Mouse (Mus musculus): ENCODE results near the gene G3bp1.

Gene G3bp1

DNA sequence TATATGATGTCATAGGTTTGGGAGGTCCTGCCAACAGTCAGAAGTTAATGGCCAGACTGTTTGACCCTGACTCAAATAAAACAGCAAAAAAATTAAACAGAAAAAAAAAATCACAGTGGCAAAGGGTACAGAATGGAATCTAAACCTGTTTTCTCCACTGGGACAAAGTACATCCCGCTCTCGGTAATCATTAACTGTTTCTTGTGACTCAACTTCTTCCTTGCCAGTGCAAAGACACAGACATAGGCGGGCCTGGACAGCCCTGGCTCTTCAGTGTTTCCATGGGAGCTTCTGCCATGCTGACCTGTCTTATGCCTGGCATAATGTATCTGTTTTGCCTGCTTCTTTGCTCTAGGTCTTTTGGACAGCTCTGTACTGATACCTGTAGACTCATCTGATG lies 4.3 kb upstream of the G3bp1 start:
- DNase-seq = no peak

DNA sequence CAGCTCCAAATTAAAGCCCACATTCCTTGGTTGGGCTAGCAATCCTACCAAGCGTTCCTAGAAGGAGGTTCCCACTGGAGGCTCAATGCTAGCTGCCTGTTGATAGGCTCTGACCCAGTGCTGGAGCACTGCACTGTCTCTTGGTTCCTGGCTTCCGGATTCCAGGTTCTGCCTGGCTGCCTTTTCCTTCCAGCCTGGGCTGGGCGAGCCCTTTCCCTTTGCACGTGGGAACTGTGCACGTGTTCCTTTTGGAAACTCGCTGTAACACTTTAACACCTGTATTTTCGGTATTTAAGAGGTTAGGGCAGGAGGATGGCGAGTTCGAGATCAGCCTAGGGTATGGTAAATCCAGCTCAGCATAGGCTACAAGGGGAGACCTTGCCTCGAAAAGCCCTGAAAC lies 1.5 kb upstream of the G3bp1 start:
- peak; percentile 45 for DNase-seq

DNA sequence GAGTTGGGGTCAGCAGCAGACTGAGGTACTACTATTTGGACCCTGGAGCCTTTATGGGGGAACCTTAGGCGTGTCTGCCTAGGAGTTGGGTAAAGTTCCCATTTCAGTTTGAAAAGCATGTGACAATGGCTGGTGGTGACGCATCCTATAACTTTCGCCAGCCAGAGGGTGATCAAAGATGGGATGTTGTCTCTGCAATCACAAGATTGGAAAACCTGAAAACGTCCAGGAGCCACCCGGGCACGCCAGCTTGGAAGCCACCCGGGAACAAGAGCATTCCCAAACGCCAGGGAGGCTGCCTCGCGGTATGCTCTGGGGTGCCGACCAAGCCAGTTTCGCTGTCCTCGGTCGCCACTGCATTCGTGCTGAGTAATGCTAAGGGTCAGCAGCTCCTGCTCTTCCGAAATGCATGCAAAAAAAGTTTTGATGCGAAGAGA lies 856 bp upstream of the G3bp1 start:
- DNase-seq = no peak

DNA sequence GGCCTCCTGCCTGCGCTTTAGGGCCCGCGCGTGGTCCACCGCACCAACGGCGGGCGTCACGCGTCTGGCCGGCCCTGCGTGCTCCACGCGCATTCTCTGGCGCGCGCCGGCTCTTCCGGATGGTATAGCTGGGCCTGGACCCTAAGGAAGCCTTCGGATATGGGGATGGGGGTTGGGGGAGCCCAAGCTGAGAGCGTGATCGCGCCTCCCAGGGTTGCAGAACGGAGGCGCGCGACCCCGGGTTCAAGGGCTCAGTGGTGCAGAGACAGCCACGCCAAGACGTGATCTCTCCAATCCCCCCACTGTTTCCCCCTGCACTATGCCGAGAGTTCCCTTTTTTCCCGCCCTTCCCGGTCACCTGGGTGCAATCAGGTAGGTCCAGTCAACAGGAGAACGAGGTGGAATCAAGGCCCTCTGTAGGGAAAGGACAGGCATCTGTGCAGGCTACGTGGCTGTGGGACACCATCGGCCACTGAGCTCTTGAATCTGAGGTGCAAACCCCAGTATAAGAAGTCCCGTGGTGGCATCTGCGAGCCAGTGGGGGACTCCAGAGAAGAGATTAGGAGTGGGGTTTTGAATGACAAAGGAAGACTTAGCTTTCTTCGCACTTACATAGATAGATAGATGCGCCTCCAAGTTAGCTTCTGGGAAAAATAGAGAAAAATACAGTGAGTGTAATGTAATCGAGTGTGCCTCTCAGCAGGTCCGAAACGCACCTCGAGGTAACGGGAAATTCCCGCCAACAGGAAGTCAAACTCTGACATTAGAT lies 622 bp downstream of the G3bp1 start:
- peak; percentile 34 for DNase-seq

DNA sequence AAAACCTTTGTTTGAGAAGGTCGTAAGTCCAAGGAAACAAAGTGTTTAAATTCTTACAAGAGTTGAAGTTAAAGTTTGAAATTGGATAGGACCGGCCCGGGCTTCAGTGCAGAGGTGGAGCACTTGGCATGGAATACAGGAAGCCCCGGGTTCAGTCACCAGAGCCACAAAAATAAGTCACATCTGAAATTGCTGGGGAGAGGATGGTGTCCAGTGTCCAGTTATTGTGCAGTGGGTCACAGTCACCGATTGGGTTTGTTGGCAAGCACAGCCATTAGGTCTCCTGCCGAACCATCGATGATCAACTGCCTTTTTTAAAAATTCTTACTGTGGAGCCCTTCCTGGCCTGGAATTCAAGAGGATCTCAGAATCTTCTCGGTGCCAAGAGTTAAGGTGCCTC lies 1.3 kb downstream of the G3bp1 start:
- DNase-seq = no peak

DNA sequence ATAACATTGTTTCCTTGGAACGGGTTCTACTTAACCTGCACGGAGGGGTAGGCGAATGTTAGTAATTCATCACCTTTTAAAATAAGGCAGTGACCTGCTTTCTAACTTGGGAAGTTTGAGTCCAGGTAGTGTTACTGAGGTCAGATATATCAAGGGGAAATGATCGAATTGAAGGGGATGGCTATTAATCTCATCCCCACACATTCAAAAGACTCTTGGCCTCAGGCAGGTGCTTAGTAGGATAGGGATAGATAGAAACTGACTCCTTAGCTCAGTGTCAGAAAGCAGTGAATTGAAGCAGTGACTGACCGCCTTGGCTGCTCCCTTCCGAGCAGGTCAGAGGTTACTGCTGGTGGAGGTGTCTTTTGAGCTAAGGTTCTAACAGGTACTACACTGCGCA lies 2.0 kb downstream of the G3bp1 start:
- no peak for DNase-seq

DNA sequence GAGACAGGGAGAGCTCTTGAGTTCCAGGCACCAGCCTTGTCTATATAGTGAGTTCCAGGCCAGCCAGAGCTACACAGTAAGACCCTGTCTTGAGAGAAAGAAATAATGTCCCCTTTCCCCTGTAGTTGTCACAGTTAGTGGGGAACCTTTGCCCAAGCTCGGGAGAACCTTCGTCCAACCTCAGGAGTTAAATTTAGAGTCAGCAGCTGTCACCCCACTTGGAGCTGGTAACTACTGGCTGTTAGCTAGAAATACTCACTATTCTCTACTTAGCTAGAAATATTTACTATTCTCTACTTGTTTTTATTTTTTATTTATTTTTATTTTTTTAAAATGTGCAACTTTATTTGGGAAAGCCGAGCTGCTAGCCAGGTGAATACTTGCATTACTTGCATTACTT lies 3.7 kb downstream of the G3bp1 start:
- DNase-seq = no peak

DNA sequence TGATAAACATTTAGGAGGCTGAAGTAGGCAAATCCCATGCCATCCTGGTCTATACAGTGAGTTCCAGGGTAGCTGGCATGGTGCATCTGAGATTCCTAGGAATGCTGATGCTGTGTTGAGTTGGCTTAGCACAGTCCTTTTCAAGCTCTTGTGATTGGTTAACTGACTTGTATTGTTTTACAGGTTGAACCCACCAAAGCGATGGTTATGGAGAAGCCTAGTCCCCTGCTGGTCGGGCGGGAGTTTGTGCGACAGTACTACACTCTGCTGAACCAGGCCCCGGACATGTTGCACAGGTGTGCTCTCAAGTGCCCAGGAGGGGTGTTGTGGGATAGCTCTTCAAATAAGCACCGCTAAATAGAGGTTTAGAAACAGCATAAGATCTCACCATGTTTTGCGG lies 16.0 kb downstream of the G3bp1 start:
- no peak for DNase-seq

DNA sequence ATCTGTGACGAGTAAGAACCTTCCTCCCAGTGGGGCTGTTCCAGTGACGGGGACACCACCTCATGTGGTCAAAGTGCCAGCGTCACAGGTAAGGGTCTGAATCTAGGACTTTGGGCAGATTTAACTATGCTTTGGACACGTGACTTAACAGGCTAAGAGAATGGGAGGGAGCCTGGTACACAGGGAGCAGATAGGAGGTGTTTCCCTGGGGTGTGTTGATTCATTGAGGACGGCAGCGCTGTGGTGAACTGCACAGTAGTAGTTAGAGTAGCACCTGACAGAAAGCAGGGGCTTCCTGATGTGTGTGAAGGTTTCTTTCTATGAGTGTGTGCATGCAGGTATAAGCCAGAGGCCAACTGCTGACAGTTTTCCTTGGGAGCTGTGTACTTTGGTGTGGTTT lies 26.7 kb downstream of the G3bp1 start:
- no peak for DNase-seq

DNA sequence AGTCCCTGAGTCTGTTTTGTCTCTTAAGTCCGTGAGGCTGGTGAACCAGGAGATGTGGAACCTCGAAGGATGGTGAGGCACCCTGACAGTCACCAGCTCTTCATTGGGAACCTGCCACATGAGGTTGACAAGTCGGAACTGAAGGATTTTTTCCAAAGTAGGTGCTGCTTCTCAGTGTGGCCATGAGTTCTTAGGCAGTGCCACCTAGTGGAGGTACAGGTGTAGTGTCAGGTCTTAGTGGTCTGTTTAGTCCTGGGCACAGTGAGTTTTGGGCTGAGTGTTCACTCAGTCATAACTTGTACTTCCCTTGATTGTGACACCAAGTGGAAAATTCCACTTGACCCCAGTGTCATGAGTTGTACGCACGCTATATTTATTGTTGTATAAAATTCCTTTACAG lies 28.4 kb downstream of the G3bp1 start:
- DNase-seq = peak; percentile 53

DNA sequence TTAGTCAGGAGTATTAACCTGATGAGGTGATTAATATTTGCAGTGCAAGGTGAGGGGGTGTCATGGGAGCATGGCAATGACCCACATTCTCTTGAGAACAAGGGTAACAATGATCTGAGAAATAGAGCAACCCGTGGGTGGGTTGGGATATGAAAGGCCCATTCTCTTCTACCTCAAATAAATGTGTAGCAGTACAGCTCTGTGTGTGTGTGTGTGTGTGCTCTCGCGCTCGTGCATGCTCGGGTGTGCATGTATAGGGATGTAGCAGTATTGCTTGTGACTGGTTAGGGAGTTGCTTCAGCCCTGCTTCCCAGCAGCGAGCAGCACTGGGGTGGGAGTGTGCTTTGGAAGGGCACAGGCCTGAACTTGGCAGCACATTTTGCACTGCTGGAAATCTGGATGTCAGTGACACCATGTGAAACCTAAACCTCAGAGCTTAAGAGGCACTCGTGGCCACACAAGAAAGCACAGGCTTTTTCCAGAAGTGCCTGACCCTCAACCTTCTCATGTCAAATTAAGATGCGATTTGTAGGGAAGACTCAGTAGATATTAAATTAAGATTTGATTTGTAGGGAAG lies 32.6 kb downstream of the G3bp1 start:
- DNase-seq = no peak

DNA sequence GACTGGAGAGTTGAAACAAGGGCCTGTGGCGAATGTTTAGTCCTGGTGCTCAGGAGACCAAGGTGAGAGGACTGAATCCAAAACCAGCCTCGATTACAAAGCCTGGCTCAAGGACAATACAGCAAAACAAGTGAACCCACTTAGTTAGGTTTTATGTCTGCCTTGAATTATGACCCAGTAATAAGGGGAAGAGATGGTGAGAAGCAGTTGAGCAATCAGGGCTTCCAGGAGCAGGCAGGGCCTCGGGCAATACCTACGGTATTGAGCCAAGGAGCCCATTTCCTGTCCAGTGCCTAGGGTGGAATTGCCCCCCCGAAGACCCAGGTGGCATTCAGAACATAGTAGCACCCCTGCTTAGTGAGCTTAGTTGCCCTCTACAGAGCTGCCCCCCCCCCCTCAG lies 33.4 kb downstream of the G3bp1 start:
- no peak for DNase-seq

DNA sequence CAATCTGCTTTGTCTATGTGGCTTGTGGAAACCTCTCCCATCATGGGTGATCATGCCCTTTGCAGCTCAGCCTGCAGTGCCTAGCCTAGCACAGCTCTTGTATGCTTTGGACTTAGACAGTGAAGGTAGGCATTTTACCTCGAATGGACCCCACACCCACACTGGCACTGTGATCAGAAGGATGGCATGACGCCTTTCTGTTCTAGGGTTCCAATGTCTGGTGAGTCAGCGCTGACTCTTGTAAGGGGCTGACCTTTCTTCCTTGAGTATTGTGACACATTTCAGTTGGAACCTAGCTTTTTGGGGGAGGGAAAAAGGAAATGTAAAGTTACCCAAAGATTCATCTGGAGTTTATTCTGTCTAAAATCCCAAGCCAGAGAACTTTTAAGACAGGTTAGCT lies 36.0 kb downstream of the G3bp1 start:
- no peak for DNase-seq

DNA sequence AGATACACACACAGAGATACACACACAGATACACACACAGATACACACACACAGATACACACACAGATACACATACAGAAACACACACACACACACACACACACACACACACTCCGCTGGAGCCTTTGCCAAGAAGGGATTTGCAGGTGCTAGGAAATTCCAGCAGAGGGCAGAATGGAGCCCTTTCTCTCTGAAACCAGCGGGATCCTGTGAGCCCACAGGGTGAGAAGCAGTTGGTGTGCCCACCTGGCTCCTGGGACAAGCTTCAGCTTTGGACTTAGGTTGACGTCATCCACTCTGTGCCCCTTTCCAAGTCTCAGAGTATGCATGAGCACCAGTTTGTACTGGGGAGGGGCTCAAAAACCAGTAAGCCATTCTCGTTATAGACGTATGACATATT lies 41.9 kb downstream of the G3bp1 start:
- DNase-seq = no peak

DNA sequence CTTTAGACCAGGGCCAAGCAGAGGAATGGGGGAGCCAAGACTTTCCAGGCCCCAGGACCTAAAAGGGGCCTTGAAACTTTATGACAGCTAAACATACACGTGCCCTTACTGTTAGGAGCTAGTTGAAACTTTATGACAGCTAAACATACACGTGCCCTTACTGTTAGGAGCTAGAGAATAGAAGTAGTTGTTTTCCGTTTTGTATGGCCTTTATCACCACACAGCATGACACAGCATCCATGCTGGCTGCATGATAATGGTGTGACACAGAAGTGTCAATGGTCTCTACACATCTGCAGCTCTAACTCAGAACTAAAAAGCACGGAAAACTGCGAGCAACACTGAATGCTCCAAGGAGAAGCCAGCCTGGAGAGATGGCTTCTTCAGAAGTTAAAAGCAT lies 48.2 kb downstream of the G3bp1 start:
- no peak for DNase-seq

DNA sequence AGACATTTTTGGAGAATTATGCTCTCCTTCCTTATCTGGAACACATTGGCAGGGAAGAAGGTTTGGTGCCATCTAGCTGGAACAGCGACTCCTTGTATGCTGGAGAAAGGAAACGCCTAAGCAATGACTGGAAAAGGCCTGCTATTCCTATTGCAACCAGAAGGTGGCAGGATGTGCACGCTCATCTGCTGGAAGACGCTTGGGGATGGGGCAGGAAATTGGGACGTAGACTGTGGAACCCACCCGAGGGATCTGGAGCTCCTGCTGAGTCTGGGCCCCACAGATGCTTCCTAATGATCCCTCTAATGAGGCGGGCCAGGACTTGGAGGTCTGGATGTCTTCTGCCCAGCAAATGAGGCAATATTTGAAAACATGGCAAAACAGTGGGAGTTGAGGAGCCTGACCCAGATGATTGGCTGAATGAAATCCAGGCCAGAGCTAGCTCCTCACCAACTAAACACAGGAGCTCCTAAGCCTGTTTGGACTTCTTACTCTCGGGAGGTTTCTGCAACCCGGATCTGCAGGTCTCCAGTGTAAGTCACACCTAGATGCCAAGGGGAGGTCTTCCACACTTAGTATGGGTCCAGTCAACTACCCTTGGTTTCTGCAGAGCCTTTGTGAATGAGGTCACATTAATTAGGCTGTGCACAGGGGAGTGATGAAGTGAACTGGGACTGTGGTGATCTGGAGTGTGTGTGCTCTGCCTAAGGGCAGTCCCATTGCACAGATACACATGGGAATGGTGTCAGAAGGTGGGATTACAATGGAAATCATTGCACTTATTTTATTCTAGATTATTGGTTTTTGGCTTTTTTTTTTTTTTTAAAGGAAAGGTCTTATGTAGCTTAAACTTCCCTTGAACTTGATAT lies 49.6 kb downstream of the G3bp1 start:
- DNase-seq = peak; percentile 72

DNA sequence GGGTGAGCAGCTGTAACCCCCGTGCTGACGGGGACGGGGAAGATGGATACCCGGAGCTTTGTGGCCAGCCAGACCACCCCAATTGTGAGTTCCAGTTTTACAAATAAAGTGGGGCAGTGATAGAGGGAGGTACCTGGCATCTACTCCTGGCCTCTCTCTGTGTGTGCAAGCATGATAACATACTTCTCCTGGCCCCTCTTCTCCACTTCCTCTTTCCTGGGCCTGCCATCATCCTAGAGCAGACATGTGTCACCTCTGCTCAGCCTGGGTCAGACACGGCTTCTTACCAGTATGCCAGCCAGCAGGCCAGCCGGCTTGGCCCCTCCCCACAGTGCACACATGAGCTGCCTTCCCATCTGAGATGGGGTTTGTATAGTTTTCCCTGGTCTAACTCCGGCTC lies 61.3 kb downstream of the G3bp1 start:
- no peak for DNase-seq

DNA sequence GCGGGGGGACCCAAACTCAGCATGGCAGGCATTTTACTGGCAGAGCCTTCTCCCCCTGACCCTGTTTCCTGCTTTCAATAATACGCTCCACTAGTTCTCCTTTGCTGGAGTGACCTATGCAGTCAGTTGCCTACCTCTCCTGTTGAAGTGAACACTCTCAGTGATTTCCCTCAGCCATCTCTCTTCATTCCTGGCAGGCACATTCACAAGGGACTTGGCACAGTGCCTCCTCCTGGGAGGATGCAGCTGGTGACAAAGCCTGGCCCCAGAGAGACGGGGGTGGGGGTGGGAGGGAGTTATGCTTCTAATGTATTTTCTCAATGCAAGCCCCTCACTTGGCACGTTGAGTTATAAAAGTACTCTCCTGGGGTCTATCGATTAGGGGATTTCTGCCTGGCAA lies 63.9 kb downstream of the G3bp1 start:
- DNase-seq = peak; percentile 38

DNA sequence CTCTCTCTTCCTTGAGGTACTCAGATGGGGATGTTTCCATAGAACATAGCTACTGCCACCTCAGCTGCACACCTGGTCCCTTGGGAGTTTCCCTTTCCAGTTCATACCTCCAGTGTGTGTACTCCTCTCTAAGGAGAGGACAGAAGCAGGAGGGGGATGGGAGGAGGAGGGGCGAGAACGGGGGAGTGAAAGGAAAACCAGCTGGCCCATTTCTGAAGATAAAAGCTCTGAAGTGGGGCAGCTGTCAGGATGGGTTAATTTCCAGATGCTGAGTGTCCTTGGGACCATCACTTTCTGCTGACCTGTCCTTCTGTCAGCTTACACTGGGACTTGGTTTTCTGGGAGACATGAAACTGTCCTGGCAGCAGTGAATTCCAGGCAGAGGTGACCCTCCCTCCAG lies 65.3 kb downstream of the G3bp1 start:
- DNase-seq = no peak

DNA sequence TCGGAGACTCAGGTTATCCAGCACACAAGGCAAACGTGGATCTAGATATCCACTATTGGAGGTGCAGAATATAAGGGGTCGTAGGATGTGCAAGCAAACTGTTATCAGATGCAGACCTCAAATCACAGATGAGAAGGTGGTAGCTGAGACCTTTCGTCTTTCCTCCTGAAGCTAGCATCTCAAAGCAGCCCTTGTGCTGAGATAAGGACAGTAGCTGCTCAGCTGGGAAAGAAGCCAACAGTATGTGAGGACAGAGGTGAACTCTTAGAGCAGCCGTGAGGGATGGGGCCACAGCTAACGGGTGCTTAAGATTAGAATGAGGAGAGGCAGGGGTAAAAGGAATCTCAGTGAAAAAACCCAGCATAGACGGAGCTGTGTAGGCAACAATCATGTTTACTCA lies 72.6 kb downstream of the G3bp1 start:
- DNase-seq = no peak

DNA sequence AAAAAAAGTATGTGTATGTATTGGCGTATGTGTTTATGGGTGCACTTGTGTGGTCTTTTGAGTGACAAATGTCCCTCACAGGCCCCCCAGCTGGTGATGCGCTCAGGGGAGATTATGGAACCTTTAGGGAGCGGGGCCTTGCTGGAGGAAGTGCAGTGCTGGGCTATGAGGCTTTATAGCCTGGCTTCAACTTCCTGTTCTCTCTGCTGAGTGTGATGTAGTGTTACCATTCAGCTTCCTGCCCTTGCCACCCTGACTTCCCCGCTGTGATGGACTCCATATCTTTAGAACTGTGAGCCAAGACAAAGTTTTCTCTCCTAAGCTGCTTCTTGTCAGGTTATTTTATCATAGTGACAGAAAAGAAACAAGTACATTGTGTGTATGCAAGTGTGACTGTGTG lies 73.2 kb downstream of the G3bp1 start:
- DNase-seq = no peak

DNA sequence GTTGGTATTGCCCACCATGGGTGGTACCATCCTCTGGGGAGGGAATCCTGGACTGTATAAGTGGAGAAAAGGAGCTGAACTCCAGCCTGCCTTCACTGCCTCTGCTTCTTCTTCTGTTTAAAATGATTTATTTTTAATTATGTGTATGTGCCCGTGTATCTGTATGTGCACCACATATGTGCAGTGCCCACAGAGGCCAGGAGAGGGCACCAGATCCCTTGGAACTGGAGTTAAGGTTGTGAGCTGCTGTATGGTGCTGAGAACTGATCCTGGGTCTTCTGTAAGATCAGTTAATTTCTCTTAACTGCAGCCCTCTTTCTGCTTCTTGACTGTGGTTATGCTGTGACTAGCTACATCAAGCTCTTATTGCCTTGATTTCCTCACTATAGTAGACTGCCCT lies 76.2 kb downstream of the G3bp1 start:
- DNase-seq = no peak

All from lung, postnatal 10 days (tissue).